Mouse (Mus musculus) CH12.LX (cell line): Measurements from ENCODE around the gene P4hb.
"Not testable (repeated sequence)": the region's sequence is repeated elsewhere in the genome, so short reads cannot be mapped to it uniquely, and the experiment has no call there.

Source experiments
- CTCF ChIP-seq, 2 experiments: IDR thresholded peaks in 1 of 2; conservative IDR thresholded peaks in 1 of 2; 2 replicates each; pipeline ENCODE4 v1.5.1; 2011 to 2012; ENCODE audit warnings: low read depth in 2 of 2, low read length in 2 of 2, improper control_type of control experiment in 1 of 2, inconsistent platforms in 1 of 2, mild to moderate bottlenecking in 1 of 2, moderate library complexity in 1 of 2
- ETS1 ChIP-seq: conservative IDR thresholded peaks from 2 replicates; pipeline ENCODE4 v1.6.1; 2012; ENCODE audit warnings: low read depth, mild to moderate bottlenecking, inconsistent platforms, low read length, improper control_type of control experiment, moderate library complexity
- MXI1 ChIP-seq: IDR thresholded peaks from 2 replicates; pipeline ENCODE4 v1.6.1; 2011; ENCODE audit warnings: mild to moderate bottlenecking, low read depth, low read length, improper control_type of control experiment
- MYC ChIP-seq: IDR thresholded peaks from 2 replicates; pipeline ENCODE4 v1.6.1; 2011; ENCODE audit warnings: low read depth, mild to moderate bottlenecking, improper control_type of control experiment, low read length
- POLR2A ChIP-seq: IDR thresholded peaks from 2 replicates; pipeline ENCODE4 v1.6.1; 2011; ENCODE audit warnings: low read depth, mild to moderate bottlenecking, improper control_type of control experiment, low read length
- POLR2AphosphoS2 ChIP-seq: IDR thresholded peaks from 2 replicates; pipeline ENCODE4 v1.6.1; 2011; ENCODE audit warnings: low read depth, low read length, improper control_type of control experiment
- SMC3 ChIP-seq: IDR thresholded peaks from 2 replicates; pipeline ENCODE4 v1.6.1; 2011; ENCODE audit warnings: low read depth, low read length, improper control_type of control experiment
- TCF12 ChIP-seq: IDR thresholded peaks from 2 replicates; pipeline ENCODE4 v1.6.1; 2014; ENCODE audit warnings: low read depth, mild to moderate bottlenecking, inconsistent platforms, low read length, improper control_type of control experiment
- USF1 ChIP-seq: IDR thresholded peaks from 2 replicates; pipeline ENCODE4 v1.6.1; 2014; ENCODE audit warnings: low read depth, mild to moderate bottlenecking, inconsistent platforms, low read length, improper control_type of control experiment
- USF2 ChIP-seq: conservative IDR thresholded peaks from 2 replicates; pipeline ENCODE4 v1.6.1; 2011; ENCODE audit warnings: low read depth, low read length, improper control_type of control experiment
- ZMIZ1 ChIP-seq: IDR thresholded peaks from 2 replicates; pipeline ENCODE4 v1.6.1; 2012; ENCODE audit warnings: low read depth, mild to moderate bottlenecking, inconsistent platforms, low read length, improper control_type of control experiment

- not testable (repeated sequence) for TF ChIP-seq POLR2AphosphoS2, TCF12, ZMIZ1, MXI1, USF1, USF2, MYC, ETS1, SMC3, POLR2A
- TF ChIP-seq CTCF (conservative IDR thresholded peaks at IDR 0.05 in 1 of 2, IDR thresholded peaks at IDR 0.05 in 1 of 2; ENCODE audit: low read depth in 2 of 2, low read length in 2 of 2), result peak in 1 of 2 experiments; percentile 29; a peak in 2 of 4 replicates
These were observed 14.2 kb downstream of the P4hb start for GRCm38 (mm10) chr11:120558843-120559242.
